Mouse (Mus musculus): ENCODE measurements around the gene Dennd1c.

The Dennd1c gene

DNA sequence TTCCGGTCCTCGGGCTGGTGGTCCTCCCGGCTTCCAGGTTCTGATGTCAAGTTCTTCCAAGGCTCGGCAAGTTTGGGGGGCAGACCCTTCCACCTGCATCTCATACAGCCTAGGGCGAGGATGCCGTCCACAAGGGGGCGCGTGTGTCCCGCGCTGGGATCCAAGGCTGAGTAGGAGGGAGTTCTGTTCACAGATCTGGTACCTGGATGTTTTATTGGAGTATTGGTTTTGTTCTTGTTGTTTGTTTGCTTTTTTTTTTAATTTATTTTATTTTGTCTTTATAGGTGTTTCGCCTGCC, 18.3 kb upstream of the Dennd1c start:
- peak; percentile 77; the same call in 1 of the 2 replicates for ATAC-seq (ENCODE audit: insufficient number of reproducible peaks, low FRiP score, low TSS enrichment)

DNA sequence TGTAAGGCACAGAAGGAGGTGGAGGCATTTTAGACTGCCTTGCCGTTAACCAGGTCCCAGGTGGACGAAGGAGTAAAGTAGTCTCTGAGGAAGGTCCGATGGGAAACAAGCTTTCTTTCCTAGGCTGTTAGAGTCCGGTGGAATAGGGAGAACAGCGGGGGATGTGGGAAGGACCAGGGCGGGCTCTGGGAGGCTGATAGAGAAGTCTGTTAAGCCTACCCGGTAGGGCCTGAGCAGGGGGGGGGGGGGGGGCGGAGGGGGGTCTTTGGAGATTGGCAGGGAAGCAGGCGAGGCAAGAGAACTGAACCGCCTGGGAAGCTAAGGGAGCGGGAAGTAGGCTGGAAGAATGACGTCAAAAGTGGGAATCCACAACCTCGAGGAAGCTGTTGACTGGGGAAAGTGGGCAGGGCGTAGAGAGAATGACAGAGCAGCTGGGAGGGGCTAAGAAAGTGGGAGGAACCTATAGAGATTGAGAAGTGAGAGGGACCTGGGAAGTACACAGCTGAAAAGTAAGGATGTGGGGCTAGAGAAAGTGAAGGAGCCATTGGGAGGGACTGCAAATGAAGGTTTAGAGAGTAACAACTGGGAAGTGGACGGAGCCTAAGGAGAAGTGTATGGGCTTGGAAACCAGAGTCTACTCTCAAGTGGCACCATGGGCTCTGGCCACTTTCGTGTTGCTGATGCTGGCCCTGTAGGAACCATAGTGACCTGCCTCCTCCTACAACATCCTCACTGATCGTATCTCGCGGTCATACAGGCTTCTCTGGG, 17.7 kb upstream of the Dennd1c start:
- ATAC-seq (ENCODE audit: insufficient number of reproducible peaks, low FRiP score, low TSS enrichment): peak; percentile 56; the same call in 1 of the 2 replicates

- ATAC-seq (ENCODE audit: insufficient number of reproducible peaks, low FRiP score, low TSS enrichment): no peak
Observed at GRCm38 (mm10) chr17:57094222-57094621, 15.9 kb upstream of the Dennd1c start.

DNA sequence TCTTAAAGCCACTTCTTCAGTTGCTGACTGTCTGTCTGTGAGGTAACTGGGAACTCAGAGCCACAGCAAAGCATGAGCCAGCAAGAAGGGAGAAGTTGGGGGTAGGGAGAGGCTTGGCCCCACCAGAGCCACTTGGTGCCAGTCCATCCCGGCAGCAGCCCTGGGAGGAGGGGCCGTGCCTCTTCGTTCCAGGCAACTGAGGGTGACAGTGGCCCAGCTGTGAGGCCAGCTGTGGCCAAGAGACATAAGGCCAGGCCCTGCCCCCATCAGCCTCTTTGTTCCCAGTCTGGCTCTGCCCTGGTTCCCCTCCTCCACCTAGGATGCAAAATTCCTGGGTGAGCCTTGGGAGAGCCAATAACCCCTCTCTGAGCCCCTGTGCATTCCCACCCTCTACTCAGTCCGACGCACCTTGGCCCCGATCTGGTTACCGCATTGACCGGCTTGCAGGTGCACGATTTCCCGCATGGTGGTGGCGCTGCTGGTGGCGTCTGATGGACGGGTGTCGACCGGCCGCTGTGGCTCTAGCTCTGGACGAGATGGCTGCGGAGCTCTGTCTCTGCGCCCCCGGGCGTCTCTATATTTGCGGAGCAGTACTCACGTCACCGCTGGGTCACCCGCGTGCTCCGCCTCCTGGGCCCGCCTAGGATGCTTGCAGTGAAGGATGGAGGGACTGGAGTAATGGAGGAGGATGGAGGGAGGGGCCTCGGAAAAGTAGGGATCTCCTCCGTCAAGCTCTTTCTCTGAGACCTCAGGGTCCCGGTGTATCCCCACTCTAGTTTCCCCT, 8.9 kb upstream of the Dennd1c start, which contains the start of gene Tubb4a:
Tubb4a (minus strand) TSS at position 734 of the 784 bp plus-strand sequence.
- ATAC-seq (ENCODE audit: insufficient number of reproducible peaks, low FRiP score, low TSS enrichment): peak; percentile 89

DNA sequence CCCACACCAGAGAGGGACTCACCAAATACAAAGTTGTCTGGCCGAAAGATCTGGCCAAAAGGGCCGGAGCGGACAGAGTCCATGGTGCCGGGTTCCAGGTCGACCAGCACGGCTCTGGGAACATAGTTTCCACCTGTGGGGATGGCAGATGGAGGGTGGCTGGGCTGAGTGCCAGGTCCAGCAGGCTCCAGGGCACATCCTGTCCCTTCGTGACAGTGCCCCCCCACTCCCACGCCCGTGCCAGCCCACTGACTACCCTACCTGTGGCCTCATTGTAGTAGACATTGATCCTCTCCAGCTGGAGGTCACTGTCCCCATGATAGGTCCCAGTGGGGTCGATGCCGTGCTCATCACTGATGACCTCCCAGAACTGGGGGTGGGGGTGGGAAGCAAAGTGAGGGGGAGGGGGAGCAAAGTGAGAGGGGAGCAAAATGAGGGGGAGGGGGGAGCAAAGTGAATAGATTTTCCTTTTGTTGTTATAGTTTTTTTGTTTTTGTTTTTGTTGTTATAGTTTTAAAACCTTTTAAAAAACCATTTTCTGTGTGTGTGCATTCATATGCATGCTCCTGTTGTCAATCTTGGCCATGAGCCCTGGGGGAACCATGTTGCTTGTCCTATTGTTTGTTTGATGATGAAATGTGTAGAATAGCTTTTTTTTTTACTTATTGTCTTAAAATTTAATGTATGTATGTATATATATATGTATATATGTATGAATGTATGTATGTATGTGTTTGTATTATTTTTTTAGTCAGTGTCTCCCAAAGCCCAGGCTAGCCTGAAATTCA, 7.8 kb upstream of the Dennd1c start:
- peak; percentile 67 for ATAC-seq (ENCODE audit: insufficient number of reproducible peaks, low FRiP score, low TSS enrichment)

DNA sequence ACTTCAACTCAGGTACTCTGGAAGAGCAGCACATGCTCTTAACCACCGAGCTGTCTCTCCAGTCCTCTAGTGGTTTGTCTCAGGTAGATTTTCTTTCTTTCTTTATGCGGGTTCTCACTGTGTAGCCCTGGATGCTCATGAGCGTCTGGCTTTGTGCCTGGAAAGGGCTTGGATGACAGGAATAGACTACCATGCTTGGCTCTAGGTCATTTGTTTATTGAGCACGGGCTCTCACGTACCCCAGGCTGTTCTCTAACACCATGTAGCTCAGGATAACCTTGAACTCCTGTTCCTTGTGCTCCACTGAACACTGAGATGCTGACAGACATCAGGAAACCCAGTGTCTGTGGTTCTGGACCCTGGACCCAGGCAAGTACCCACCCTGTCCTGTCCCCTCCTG, 4.2 kb upstream of the Dennd1c start:
- 0 out of 2 replicates have a peak, but pooled peaks have one; percentile 17 for ATAC-seq (ENCODE audit: insufficient number of reproducible peaks, low FRiP score, low TSS enrichment)

GRCm38 (mm10) chr17:57081234-57081842, 3.0 kb upstream of the Dennd1c start:
- no peak for ATAC-seq (ENCODE audit: insufficient number of reproducible peaks, low FRiP score, low TSS enrichment)

DNA sequence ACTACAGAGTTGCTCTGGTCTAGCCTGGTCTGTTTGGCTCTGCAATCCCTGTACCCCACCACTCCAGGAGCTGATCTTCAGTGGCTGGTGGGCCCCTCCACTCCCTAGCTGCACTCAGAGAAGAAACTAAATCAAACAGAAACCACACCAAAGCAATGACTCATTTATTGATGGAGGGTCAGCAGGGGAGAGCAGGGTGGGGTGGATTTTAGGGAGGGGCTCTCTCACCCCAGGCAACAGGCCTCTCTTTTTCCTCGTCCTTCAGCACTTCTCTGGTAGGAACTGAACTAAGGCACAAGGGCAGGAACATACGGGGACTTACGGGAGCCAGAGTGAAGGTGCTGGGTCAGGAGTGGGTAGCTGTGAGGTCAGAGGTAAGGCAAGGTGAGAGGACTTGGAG, 1.6 kb upstream of the Dennd1c start:
- no peak for ATAC-seq (ENCODE audit: insufficient number of reproducible peaks, low FRiP score, low TSS enrichment)

DNA sequence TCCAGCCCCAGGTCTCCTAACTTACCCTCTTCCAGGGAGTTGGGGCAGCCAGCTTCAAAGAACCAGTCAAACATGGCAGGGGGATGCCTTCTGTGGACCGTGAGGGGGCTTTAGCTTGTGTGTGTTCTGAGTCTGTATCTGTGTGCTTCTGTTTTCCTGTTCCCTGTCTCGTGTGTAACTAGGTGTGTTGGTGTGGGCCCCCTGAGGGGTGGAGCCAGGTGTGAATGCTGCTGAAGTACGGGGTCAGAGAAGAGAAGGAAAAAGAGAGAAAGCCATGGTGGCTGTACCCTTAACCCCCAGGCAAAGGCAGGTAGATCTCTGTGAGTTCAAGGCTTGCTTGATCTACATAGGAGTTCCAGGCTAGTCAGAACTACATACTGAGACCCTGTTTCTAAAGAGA, 1.4 kb downstream of the Dennd1c start:
- ATAC-seq (ENCODE audit: insufficient number of reproducible peaks, low FRiP score, low TSS enrichment): no peak

- no peak for ATAC-seq (ENCODE audit: insufficient number of reproducible peaks, low FRiP score, low TSS enrichment)
Observed at GRCm38 (mm10) chr17:57070699-57071098, 7.6 kb downstream of the Dennd1c start.

GRCm38 (mm10) chr17:57070272-57070671, 8.0 kb downstream of the Dennd1c start:
- no peak for ATAC-seq (ENCODE audit: insufficient number of reproducible peaks, low FRiP score, low TSS enrichment)

DNA sequence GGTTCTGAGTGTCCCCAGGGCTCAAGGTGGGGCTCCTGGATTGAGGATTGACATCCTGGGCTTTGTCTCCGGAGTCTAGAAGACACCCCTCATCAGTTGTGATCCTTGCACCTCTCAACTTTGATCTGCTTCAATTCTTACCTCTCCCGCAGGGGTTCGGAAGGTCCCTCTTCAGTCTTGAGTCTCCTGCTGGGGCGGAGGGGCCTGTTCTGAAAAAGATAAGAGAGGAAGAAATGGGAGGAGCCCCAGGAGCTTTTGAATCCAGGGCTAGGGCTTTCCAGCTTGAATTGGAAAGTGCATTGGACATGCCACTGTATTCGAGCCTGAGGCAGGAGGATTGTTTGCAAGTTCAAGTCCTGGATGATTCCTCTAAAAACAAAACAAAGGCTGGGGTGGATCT, 11.4 kb downstream of the Dennd1c start:
- ATAC-seq (ENCODE audit: insufficient number of reproducible peaks, low FRiP score, low TSS enrichment): no peak

- ATAC-seq (ENCODE audit: insufficient number of reproducible peaks, low FRiP score, low TSS enrichment): no peak
Observed at GRCm38 (mm10) chr17:57063031-57063430, 15.3 kb downstream of the Dennd1c start.

GRCm38 (mm10) chr17:57062548-57062947, 15.8 kb downstream of the Dennd1c start:
- ATAC-seq (ENCODE audit: insufficient number of reproducible peaks, low FRiP score, low TSS enrichment): no peak

- ATAC-seq (ENCODE audit: insufficient number of reproducible peaks, low FRiP score, low TSS enrichment): no peak
Observed at GRCm38 (mm10) chr17:57062011-57062521, 16.2 kb downstream of the Dennd1c start.

DNA sequence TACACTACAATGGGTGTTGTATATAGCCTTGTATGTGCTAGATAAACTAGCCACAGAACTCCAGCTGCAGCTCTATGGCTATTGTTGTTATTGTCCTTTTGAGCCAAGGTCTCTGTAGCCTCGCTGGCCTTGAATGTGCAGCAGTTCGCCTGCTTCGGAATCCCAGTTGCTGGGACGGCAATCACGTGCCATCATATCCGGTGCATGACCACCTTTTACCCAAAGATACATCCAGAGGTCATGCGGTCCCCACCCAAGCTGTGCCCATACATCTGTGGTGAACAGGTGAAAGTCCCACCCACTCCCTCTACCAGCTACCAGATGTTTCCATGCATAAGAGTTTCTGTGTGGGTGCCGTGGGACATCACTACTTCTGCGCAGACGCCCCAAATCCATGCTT, 17.2 kb downstream of the Dennd1c start:
- no peak for ATAC-seq (ENCODE audit: insufficient number of reproducible peaks, low FRiP score, low TSS enrichment)

DNA sequence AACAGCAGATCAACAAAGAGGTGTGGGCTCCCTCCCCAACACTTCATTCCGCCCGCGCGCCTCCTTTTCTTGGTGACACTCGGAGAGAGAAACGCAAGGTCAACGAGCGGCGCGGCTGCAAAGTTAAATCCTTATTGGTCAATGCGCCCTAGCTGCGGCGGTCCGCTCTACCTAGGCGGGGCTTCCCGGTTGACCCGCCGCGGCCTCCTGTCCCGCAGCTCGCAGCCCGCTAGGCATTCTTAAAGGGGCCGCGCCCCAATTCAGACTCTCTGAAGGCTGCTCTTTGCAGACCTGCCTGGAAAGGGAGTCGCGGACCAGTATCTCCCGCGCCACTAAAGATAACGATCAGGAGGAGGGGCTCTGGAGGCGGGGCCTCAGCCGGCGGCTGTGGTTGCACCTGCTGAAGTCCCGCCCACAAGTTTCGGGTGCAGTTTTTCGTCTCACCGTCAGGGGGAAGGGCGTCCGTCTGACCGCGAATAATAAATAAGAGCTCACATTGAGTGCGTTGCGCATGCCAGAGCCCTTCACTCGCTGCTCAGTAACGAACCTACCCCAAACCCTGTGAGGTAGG, 18.0 kb downstream of the Dennd1c start:
- peak; percentile 92 for ATAC-seq (ENCODE audit: insufficient number of reproducible peaks, low FRiP score, low TSS enrichment)

- ATAC-seq (ENCODE audit: insufficient number of reproducible peaks, low FRiP score, low TSS enrichment): no peak
Observed at GRCm38 (mm10) chr17:57059486-57059977, 18.8 kb downstream of the Dennd1c start, which contains the start of gene Slc25a23. Gene Slc25a23, minus strand, starts transcription at chr17:57059863.

DNA sequence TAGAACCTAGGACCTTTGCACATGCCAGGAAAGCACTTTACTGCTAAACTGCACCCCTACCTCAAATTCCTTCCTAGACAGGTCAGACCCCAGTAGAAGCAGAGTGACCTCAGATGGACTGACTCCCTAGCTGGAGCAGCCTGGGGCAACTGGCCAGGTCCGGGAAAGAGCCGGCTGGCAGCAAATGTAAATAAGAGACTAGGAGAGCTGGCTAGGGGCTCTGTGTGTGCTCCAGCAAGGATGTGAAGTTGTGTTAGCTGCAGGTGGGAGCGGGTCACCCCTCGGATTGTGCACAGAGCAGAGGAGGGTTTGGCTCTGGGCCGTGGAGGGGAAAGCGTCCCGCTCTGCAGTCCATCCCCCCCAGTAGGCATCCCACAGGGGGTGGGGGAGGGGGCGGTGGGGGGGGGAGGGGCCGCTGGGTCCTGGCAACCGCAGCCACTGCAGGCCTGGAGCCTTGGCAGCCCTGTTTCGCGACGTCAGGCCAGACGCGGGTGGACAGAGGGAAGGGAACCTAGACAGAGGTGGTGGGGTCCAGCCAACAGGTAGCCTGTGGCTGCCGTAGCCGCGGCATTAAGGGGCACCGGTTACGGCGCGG, 19.3 kb downstream of the Dennd1c start, which contains the start of gene Crb3:
Crb3 (plus strand) TSS at position 215 of the 595 bp plus-strand sequence.
- no peak for ATAC-seq (ENCODE audit: insufficient number of reproducible peaks, low FRiP score, low TSS enrichment)
